Mouse (Mus musculus): ENCODE measurements at regions not wholly inside any gene's neighbourhood (a gene's known extent, or its start where the extent isn't known, plus 50 kb on each side); places are given as distances from the start of the nearest gene placed in this dataset.

DNA sequence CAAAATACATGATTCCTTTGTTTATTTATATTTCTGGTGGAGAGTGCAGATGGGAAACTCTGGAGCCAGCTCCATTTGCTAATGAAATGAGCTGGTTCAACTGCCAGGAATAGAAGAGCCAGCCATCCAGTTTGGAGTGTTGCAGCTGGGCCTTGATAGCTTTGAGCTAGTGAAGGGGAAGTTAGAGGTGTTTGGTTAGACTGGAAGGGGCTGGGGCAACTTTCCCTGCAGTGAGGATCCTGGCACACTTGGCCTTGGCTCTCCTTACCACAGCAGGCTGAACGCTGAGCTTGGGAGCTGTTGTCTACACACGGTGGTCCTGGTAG lies 133.2 kb upstream of the Frg1 start:
- TF ChIP-seq EP300 (IDR thresholded peaks at IDR 0.05; ENCODE audit: low read depth) = no peak
- TF ChIP-seq CTCF (IDR thresholded peaks at IDR 0.05; ENCODE audit: low read depth) = no peak

All from heart, postnatal 0 days (tissue).